Mouse (Mus musculus) spleen, adult 12 weeks (tissue): ENCODE data around the gene Isy1.
"Not testable (repeated sequence)": the region's sequence is repeated elsewhere in the genome, so short reads cannot be mapped to it uniquely, and the experiment has no call there.

Source experiments
- DNase-seq: peaks from one replicate; pipeline ENCODE4 v3.0.0; 2022; ENCODE audit warnings: low spot score

Isy1 gene

DNA sequence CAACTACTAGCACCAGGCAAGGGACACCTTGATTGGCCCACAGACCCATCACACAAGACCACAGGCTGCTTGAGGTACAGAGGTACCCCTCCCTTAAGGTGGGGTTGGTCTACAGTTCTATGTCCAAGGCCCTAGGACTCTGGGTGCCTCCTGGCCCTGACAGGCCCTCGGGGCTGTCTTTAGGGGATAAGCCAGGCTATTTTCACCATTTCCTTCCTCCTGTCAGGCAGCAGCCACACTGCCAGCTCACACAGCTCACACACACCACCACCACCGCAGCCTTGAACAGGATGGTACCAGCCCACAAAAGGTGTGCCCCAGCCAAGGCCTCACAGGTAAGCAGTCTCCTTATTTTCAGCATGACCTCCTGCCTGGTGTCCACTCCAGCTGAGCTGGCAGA lies 60.8 kb downstream of the Isy1 start, which contains the start of gene Gp9:
Gp9 (plus strand) TSS at position 231 of the 400 bp plus-strand sequence.
- no peak for DNase-seq

DNA sequence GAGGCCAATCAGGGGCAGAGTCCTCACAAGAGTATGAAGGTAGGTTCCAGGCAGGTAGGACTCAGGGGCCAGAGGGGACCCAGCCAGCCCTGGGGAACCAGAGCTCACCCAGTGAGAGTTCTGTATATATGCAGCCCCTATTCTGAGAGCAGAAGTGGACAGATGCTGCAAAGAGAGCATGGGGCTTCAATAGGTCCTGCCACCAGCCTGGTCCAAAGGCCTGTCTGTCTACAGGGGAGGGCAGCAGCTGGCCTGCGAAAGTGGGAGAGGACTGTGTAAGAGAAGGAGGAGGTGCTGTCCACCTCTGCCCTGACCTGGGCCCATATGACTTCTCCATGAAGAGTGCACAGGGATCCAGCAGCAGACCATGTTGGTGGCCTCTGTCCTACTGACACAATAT lies 61.9 kb downstream of the Isy1 start:
- DNase-seq: no peak

DNA sequence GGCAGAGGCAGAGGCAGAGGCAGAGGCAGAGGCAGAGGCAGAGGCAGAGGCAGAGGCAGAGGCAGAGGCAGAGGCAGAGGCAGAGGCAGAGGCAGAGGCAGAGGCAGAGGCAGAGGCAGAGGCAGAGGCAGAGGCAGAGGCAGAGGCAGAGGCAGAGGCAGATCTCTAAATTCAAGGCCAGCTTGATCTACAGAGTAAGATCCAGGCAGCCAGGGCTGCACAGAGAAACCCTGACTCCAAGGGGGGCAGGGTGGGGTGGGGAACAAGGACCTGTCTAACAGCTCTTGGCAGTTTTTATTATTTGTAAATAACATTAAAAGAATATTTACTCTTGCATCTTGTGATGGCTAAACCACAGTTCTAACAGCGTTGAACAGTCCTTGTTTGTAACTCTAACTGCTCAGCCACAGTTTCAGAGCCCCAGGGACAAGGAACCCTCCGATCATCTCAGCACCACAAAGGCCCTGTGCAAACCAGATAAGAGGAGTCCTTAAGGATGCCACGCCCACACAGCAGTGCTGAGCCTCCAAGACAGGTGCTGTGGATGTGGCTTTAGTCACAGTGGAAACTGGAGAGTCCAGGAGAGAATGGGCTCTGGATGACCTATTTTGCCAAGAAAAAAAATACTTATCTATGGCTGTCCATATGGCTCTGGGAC lies 62.9 kb downstream of the Isy1 start:
- DNase-seq: peak; percentile 56

DNA sequence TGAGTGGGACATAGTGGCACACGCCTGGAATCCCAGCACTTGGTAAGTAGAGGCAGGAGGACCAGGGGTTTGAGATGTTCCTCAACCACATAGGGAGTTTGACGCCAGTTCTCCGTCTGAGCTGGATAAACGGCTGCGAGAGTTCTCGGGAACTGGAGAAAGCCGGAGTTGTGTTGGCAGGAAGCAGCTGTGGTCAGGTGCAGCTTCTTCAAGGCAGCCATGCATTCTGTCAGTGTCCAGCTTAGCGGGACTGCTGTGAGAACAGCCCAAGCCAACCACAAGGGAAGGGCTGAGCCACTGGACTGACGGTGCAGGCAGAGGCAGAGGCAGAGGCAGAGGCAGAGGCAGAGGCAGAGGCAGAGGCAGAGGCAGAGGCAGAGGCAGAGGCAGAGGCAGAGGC lies 63.7 kb downstream of the Isy1 start:
- DNase-seq: no peak

DNA sequence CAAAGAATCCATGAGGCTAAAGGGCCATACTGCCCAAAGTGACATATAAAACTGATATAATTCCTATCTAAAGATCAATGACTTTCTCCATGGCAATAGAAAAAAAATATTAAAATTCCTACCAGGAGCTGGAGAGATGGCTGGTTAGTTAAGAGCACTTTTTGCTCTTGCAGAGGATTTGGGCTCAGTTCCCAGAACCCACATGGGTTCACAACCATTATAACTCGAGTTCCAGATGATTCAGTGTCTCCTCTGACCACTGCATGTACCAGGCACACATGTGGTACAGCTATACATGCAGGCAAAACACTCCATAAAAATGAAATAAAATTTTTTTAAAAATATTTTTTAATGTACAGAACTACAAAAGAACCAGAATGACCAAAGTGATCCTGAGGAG lies 64.1 kb downstream of the Isy1 start:
- no peak for DNase-seq

DNA sequence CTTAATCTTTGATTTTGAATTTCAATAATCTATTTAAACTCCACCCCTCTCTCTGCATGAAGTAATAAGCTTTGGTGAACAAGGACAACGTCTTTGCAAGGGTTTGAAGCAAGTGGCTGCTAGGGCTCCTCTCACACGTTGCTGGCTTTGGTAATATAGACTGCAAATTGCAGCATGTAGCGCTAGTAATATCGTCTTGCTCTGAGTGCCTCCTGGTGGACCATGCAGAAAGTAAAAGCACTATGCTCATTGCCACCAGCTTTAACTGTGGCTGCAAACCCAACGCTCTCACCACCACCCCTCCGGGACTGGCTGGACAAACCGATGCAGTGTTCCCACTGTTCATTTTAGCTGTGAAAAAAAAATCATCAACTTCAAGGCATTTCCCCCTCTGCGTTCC lies 68.0 kb downstream of the Isy1 start:
- no peak for DNase-seq

DNA sequence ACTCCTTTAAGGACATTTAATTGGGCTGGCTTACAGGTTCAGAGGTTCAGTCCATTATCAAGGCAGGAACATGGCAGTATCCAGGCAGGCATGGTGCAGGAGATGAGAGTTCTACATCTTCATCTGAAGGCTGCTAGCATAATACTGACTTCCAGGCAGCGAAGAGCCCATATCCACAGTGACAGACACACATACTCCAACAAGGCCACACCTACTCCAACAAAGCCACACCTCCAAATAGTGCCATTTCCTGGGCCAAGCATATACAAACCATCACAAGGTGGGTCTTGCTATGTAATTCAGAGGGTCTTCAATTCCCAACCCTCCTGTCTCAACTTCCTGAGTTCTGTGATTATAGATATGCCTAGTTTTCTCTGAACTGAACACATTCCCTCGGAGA lies 74.3 kb downstream of the Isy1 start:
- not testable (repeated sequence) for DNase-seq
